Mouse (Mus musculus) kidney, adult 2 months (tissue): ENCODE measurements around the gene Sbsn.

Source experiments
- CTCF ChIP-seq: fragments of 200-500 bp; conservative IDR thresholded peaks from 2 replicates; pipeline ENCODE4 v1.5.1; 2011; ENCODE audit warnings: low read depth, mild to moderate bottlenecking, control low read depth, low read length, moderate library complexity, mixed read lengths; ENCODE audit not compliant: insufficient read depth, insufficient read length
- POLR2A ChIP-seq: fragments of 200-500 bp; IDR thresholded peaks from one replicate; pipeline ENCODE4 v1.6.1; 2011; ENCODE audit warnings: low read depth, low read length, control low read depth

GRCm38 (mm10) chr7:30765173-30765572, 13.9 kb downstream of the Sbsn start:
- TF ChIP-seq CTCF (no peak), POLR2A (no peak)
